Mouse (Mus musculus): ENCODE measurements around the gene Ccr10. TPM values are rescaled to one million over a fixed set of nuclear protein-coding genes. Genes with fewer than 3 reads are reported as not detected.
"Not testable (repeated sequence)": the region's sequence is repeated elsewhere in the genome, so short reads cannot be mapped to it uniquely, and the experiment has no call there.

Gene Ccr10
- polyA plus RNA-seq, 1 experiment from 2014 or later, result not detected

DNA sequence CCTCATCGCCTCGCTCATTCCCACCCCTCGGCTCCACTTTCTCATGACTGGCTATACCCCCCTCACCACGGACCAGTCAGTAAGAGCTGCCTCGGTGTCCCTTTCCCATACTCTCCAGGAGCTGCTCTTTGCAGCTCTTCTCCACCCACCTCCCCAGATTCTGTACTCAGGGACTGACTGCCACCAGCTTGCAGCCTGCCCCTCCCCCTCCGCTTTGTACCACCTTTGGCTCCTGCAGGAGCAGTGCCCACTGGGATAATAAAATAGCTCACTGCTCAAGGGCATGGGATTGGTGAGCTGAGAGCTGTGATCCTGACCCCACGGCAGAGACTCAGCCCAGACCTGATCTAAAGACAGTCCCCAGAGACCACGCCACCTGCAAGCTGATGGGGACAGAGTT lies 50.7 kb downstream of the Ccr10 start:
- not testable (repeated sequence) for H3K27me3 ChIP-seq (replicated peaks; ENCODE audit: control insufficient read depth, insufficient read depth, low read length); DNase-seq (ENCODE audit: low spot score); H3K4me2 ChIP-seq (ENCODE audit: low read depth, low read length); H3K9ac ChIP-seq (ENCODE audit: low read depth, low read length); H3K4me3 ChIP-seq (ENCODE audit: low read depth, low read length); H3K27ac ChIP-seq (replicated peaks; ENCODE audit: low read depth, low read length); ATAC-seq (ENCODE audit: low read depth); H3K4me1 ChIP-seq (ENCODE audit: control insufficient read depth, insufficient read depth, low read length); H3K9me3 ChIP-seq (ENCODE audit: control insufficient read depth, low read length)
- peaks cover 43% of the 10 kb centered on the region for H3K36me3 ChIP-seq (ENCODE audit: control insufficient read depth, insufficient read depth, low read length)
- WGBS, result 93% methylated on average over 8 of the region's 8 CpGs

Small RNA genes within 50 kb of the gene (microRNA-seq; reads per million reads assigned to microRNA genes)
- gene Gm27626 (ENCODE audit: borderline number of aligned reads), result not detected

Other genes with a start within 250 kb of the Ccr10 start
- gene Stat3, start 235.9 kb downstream of the Ccr10 start, polyA plus RNA-seq (2014; fragmentation: Nextera tagmentation; extraction: Ambion mirVana), result 71.4 and 82.9 TPM in 2 replicates
- 145 and 160 TPM in 2 replicates for gene Cavin1, start 204.6 kb downstream of the Ccr10 start, polyA plus RNA-seq (2014; fragmentation: Nextera tagmentation; extraction: Ambion mirVana)
- gene Atp6v0a1, start 166.0 kb downstream of the Ccr10 start, polyA plus RNA-seq (2014; fragmentation: Nextera tagmentation; extraction: Ambion mirVana), result 35.0 and 37.9 TPM in 2 replicates
- gene Naglu, start 105.4 kb downstream of the Ccr10 start, polyA plus RNA-seq (2014; fragmentation: Nextera tagmentation; extraction: Ambion mirVana), result 13.9 and 14.4 TPM in 2 replicates
- not detected in 2 replicates for gene Hsd17b1, start 97.0 kb downstream of the Ccr10 start, polyA plus RNA-seq (2014; fragmentation: Nextera tagmentation; extraction: Ambion mirVana)
- 39.1 and 40.5 TPM in 2 replicates for gene Coasy, start 92.9 kb downstream of the Ccr10 start, polyA plus RNA-seq (2014; fragmentation: Nextera tagmentation; extraction: Ambion mirVana)
- gene Mlx, start 88.2 kb downstream of the Ccr10 start, polyA plus RNA-seq (2014; fragmentation: Nextera tagmentation; extraction: Ambion mirVana), result 45.8 and 55.2 TPM in 2 replicates
- 27.2 and 34.4 TPM in 2 replicates for gene Psmc3ip, start 80.0 kb downstream of the Ccr10 start, polyA plus RNA-seq (2014; fragmentation: Nextera tagmentation; extraction: Ambion mirVana)
- gene Retreg3, start 55.5 kb downstream of the Ccr10 start, polyA plus RNA-seq (2014; fragmentation: Nextera tagmentation; extraction: Ambion mirVana), result 10.4 and 12.1 TPM in 2 replicates
- 55.7 and 60.2 TPM in 2 replicates for gene Tubg1, start 55.5 kb downstream of the Ccr10 start, polyA plus RNA-seq (2014; fragmentation: Nextera tagmentation; extraction: Ambion mirVana)
- 6.6 and 8.4 TPM in 2 replicates for gene Tubg2, start 19.5 kb downstream of the Ccr10 start, polyA plus RNA-seq (2014; fragmentation: Nextera tagmentation; extraction: Ambion mirVana)
- 1.6 and 1.9 TPM in 2 replicates for gene Cntnap1, start 4.9 kb downstream of the Ccr10 start, polyA plus RNA-seq (2014; fragmentation: Nextera tagmentation; extraction: Ambion mirVana)
- gene Plekhh3, start 4.1 kb downstream of the Ccr10 start, polyA plus RNA-seq (2014; fragmentation: Nextera tagmentation; extraction: Ambion mirVana), result 17.7 and 20.9 TPM in 2 replicates
- 14.8 and 15.5 TPM in 2 replicates for gene Ezh1, start 51.0 kb upstream of the Ccr10 start, polyA plus RNA-seq (2014; fragmentation: Nextera tagmentation; extraction: Ambion mirVana)
- gene Ramp2, start 70.6 kb upstream of the Ccr10 start, polyA plus RNA-seq (2014; fragmentation: Nextera tagmentation; extraction: Ambion mirVana), result 128 and 154 TPM in 2 replicates
- 111 and 116 TPM in 2 replicates for gene Vps25, start 78.3 kb upstream of the Ccr10 start, polyA plus RNA-seq (2014; fragmentation: Nextera tagmentation; extraction: Ambion mirVana)
- gene Wnk4, start 85.1 kb upstream of the Ccr10 start, polyA plus RNA-seq (2014; fragmentation: Nextera tagmentation; extraction: Ambion mirVana), result 10.7 and 11.9 TPM in 2 replicates
- gene Cntd1, start 103.6 kb upstream of the Ccr10 start, polyA plus RNA-seq (2014; fragmentation: Nextera tagmentation; extraction: Ambion mirVana), result 0.90 and 1.6 TPM in 2 replicates
- 180 and 181 TPM in 2 replicates for gene Coa3, start 103.7 kb upstream of the Ccr10 start, polyA plus RNA-seq (2014; fragmentation: Nextera tagmentation; extraction: Ambion mirVana)
- 134 and 139 TPM in 2 replicates for gene Becn1, start 126.8 kb upstream of the Ccr10 start, polyA plus RNA-seq (2014; fragmentation: Nextera tagmentation; extraction: Ambion mirVana)
- 98.0 and 106 TPM in 2 replicates for gene Psme3, start 140.8 kb upstream of the Ccr10 start, polyA plus RNA-seq (2014; fragmentation: Nextera tagmentation; extraction: Ambion mirVana)
- 0.75 and 0.82 TPM in 2 replicates for gene Aoc2, start 149.6 kb upstream of the Ccr10 start, polyA plus RNA-seq (2014; fragmentation: Nextera tagmentation; extraction: Ambion mirVana)
- gene Aoc3, start 155.2 kb upstream of the Ccr10 start, polyA plus RNA-seq (2014; fragmentation: Nextera tagmentation; extraction: Ambion mirVana), result 2.0 and 2.4 TPM in 2 replicates
- gene G6pc, start 192.1 kb upstream of the Ccr10 start, polyA plus RNA-seq (2014; fragmentation: Nextera tagmentation; extraction: Ambion mirVana), result not detected in 2 replicates
- gene Aarsd1, start 242.2 kb upstream of the Ccr10 start, polyA plus RNA-seq (2014; fragmentation: Nextera tagmentation; extraction: Ambion mirVana), result 43.4 and 59.3 TPM in 2 replicates
- 13.4 and 16.0 TPM in 2 replicates for gene Gm27029, start 249.4 kb upstream of the Ccr10 start, polyA plus RNA-seq (2014; fragmentation: Nextera tagmentation; extraction: Ambion mirVana)
- 16.2 and 17.3 TPM in 2 replicates for gene Rundc1, start 249.6 kb upstream of the Ccr10 start, polyA plus RNA-seq (2014; fragmentation: Nextera tagmentation; extraction: Ambion mirVana)
- gene Ptges3l, start 249.9 kb upstream of the Ccr10 start, polyA plus RNA-seq (2014; fragmentation: Nextera tagmentation; extraction: Ambion mirVana), result 35.5 and 37.1 TPM in 2 replicates

Data from embryonic facial prominence, embryonic 14.5 days (tissue).